Mouse (Mus musculus) kidney, postnatal 14 days (tissue): ENCODE results near the gene Spen.

Experiments used
- DNase-seq: peaks from one replicate; pipeline ENCODE4 v3.0.0; 2022; ENCODE audit warnings: mixed read lengths

The Spen gene

DNA sequence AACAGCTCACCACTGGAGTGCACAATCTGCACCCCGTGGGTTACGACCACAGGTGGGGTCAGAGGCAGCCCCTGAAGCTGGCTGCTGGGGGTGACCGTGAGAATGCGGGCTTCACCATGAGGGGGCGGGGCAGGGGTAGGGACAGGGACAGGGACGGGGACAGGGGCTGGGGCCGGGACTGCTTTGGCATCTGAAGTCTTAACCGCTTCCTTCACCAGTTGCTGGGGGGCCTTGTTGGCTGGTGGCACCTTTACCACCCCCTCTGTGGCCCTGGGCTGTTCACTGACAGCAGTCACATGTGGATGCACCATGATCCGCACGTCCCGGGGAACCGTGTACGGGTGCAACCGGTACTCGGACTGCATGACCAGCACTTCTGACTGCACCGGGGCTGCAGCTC is 66.9 kb downstream of the Spen start:
- no peak for DNase-seq

GRCm38 (mm10) chr4:141469343-141469742 is 69.1 kb downstream of the Spen start:
- DNase-seq: no peak

DNA sequence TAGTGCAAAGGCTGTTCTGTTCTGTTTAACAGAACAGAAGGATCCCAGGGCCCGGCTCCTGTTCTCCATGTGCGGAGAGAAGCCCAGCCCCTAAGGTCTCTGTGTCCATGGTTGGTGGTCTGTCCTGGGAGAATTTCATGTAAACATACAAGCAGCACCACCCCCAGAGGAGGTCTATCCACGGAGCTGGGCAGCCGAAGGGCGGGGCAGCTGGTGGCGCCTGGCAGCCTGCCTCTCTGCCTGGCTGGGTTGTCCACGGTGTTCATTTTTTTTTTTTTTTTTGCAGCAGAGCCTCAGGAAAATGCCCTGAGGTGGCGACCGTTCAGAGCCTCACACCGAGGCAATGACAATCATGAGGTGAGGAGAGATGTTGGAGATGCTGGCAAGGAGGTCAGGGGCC is 69.8 kb downstream of the Spen start:
- DNase-seq: no peak

- no peak for DNase-seq
Measured at GRCm38 (mm10) chr4:141467581-141467927, 70.8 kb downstream of the Spen start.

- no peak for DNase-seq
Measured at GRCm38 (mm10) chr4:141466844-141467580, 71.4 kb downstream of the Spen start.

DNA sequence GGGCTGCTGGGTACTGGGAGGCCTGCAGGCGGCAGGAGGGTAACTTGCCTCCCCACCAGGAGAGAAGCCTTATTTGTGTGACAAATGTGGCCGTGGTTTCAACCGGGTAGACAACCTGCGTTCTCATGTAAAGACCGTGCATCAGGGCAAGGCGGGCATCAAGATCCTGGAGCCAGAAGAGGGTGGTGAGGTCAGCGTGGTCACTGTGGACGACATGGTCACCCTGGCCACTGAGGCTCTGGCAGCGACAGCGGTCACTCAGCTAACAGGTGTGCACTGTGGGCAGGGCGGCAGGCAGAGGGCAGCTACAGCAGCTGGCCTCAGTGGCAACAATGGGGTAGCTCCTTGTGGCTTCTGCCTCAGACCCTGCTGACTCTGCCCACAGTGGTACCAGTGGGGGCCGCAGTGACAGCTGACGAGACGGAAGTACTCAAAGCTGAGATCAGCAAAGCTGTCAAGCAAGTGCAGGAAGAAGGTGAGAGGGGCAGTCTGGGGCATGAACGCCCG is 72.1 kb downstream of the Spen start:
- DNase-seq: no peak

DNA sequence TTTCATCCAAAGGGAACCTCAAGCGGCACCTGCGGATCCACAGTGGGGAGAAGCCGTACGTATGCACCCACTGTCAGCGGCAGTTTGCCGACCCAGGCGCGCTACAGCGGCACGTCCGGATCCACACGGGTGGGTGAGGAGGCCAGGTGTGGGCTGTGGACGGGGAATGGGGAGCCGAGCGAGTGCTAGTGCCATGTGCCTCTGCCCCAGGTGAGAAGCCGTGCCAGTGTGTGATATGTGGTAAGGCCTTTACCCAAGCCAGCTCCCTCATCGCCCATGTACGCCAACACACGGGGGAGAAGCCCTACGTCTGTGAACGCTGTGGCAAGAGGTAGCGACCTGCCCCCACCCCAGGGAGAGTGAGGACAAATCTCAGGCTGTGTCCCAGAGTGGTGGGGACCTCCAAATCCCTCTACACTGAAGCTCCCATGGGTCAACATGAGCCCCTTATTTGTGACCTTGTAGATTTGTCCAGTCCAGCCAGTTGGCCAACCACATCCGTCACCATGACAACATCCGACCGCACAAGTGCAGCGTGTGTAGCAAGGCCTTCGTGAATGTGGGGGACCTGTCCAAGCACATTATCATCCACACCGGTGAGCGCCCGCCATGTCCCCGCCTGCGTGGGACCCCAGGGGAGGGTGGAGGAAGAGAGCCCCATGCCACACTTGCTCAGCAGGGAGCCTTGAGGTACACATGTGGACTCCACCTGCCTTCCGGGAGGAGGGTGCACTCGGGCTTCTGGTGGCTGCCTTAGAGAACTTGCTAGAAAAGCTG is 72.7 kb downstream of the Spen start:
- DNase-seq: no peak

DNA sequence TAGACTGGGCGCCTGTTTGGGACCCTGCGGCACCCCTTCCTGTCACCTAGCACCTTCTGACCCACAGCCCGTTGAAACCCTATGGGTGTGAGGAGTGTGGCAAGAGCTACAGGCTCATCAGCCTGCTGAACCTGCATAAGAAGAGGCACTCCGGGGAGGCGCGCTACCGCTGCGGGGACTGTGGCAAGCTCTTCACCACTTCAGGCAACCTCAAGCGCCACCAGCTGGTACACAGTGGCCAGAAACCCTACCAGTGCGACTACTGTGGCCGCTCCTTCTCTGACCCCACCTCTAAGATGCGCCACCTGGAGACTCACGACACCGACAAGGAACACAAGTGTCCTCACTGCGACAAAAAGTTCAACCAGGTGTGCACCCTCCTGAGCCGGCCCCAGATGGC is 73.7 kb downstream of the Spen start:
- no peak for DNase-seq

- peak; percentile 71 for DNase-seq
Measured at GRCm38 (mm10) chr4:141463472-141463871, 74.9 kb downstream of the Spen start.

DNA sequence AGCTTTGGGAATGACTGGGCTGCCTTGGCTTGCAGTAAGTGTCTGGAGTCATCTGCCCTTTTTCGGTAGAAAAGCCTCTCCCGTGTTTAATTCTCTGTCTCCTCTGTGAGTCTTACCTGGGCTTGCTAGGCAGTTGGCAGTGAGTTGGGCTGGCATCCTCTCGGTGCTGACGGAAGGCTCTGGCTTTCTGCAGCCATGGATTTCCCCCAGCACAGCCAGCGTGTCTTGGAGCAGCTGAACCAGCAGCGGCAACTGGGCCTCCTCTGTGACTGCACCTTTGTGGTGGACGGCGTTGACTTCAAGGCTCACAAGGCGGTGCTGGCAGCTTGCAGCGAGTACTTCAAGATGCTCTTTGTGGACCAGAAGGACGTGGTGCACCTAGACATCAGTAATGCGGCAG is 76.8 kb downstream of the Spen start:
- no peak for DNase-seq

- no peak for DNase-seq
Measured at GRCm38 (mm10) chr4:141461088-141461487, 77.3 kb downstream of the Spen start.

- DNase-seq: no peak
Measured at GRCm38 (mm10) chr4:141460481-141460880, 77.9 kb downstream of the Spen start.

- no peak for DNase-seq
Measured at GRCm38 (mm10) chr4:141459766-141460165, 78.6 kb downstream of the Spen start.

DNA sequence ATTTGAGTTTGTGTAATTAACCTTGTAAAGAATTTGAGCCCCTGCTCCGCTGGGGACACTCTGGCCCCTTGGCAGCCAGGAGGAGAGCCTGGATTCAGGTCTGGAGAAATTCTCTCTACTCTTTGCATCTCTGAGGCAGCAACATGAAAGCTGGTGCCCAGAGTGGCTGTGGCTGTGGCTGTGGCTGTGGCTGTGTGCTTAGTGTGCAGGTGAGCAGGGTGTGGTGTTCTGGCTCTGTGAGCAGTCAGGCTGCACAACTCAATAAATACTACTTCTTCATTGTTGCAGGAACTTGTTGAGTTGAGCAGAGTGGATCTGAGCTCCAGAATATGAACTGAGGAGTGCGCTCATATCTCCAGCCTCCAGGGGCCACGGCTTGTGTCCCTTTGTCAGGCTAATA is 79.5 kb downstream of the Spen start:
- no peak for DNase-seq

DNA sequence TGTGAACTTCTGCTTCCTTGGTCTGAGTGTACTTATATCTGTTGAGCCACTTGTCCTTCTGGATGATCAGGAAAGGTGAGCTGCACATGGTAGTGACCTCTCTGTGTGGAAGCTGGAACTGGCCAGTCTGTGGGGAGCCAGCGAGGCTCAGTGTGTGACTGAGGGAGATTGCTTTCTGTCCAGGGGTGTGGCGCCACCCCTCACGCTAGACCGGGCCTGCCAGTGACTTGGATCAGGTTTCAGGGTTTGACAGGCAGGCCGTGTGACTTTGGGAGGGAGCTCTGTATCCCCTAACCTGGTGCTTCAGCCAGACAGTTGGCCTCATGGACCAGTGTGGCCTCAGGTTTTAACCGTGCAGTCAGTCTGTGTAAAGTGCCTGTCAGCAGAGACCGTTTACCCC is 80.2 kb downstream of the Spen start:
- DNase-seq: peak; percentile 55

DNA sequence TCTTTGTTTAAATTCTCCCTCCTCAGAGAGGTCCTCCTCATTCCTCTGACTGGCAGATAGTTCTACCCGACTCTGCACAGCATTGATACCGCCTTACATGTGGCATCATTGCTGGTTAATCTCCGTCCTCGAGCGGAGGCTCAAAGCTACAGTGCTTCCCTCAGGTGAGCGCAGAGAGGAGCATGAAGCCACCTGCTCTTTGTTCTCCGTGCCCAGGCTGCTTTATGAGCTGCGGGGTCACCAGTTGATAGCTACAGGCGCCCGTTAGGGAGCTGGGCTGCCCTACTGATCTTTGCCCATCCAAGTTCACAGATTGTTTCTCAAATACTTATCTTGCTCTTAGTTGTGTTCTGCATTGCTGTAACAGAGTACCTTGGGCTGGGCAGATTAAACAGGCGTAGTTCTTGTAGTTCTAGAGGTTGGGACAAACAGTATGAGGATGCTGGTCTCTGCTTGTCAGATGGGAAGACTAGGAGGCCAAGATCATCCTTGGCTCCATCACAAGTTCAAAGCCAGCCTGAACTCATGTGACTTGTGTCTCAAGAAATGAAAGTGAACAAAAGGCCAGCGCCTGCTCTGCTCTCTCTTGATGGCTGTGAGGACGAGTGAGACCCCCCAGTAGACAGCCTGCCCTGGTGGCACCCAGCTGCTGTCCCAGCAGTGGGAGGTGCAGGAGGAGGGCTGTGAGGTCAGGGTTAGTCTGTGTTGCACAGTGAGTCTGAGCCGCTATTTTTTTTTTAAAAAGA is 82.0 kb downstream of the Spen start:
- DNase-seq: no peak

GRCm38 (mm10) chr4:141455526-141455925 is 82.9 kb downstream of the Spen start:
- DNase-seq: no peak

DNA sequence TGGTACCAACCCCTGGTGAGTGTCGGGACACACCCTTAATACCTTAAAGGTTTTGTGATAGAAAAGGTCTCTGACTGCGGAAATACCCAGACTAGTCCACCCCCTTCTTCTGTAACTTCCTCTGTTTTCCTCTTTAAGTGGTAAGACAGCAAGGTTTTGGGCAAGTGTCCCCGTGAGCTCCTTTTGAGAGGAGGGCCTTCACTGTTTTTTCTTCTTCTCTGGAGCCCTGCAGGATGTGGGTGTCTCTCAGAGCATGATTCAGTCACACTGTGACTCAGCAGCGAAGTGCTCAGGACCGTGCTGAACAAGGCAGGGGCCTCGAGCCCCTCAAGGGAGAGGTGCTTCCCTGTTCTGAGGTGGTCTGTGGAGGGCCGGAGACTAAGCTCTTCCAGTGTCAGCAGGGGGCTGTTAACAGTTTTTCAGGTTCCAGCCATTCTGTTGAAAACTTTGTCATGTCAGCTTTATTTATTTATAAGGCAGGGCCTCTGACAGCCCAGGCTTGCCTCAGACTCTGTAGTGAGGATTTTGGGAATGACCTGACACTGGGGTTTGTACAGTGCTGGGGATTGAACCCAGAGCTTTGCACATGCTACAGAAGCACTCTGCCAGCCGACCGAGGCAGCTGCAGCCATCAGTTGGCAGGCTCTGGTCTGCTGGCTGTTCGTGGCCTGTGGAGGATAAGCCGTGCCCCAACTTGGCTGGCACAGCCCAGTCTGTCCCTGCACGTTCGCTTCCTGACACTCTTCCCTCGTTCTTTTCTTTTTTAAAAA is 83.6 kb downstream of the Spen start:
- DNase-seq: no peak

GRCm38 (mm10) chr4:141451916-141452450 is 86.4 kb downstream of the Spen start:
- no peak for DNase-seq

- DNase-seq: no peak
Measured at GRCm38 (mm10) chr4:141451251-141451650, 87.1 kb downstream of the Spen start.

DNA sequence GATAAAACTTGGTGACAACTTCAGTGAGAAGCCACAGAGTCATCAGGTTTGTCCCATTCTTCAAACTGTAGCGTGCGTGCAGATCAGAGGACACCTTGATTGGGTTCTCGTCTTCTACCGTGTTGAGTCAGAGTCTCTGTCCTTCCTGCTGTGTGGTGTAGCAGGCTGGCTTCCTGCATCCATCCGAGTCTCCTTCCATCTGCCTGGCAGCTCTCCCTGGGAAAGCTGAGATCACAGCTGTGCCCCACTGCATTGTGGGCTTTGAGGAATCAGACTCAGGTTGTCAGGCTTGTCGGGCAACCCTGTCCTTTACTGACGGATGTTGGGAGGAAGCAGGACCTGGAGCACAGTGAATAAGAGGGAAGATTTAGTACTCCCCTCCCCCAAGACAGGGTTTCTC is 92.2 kb downstream of the Spen start:
- DNase-seq: no peak

GRCm38 (mm10) chr4:141445328-141445720 is 93.1 kb downstream of the Spen start:
- DNase-seq: no peak
